Mouse (Mus musculus): ENCODE results near the gene Adm2.

DNA sequence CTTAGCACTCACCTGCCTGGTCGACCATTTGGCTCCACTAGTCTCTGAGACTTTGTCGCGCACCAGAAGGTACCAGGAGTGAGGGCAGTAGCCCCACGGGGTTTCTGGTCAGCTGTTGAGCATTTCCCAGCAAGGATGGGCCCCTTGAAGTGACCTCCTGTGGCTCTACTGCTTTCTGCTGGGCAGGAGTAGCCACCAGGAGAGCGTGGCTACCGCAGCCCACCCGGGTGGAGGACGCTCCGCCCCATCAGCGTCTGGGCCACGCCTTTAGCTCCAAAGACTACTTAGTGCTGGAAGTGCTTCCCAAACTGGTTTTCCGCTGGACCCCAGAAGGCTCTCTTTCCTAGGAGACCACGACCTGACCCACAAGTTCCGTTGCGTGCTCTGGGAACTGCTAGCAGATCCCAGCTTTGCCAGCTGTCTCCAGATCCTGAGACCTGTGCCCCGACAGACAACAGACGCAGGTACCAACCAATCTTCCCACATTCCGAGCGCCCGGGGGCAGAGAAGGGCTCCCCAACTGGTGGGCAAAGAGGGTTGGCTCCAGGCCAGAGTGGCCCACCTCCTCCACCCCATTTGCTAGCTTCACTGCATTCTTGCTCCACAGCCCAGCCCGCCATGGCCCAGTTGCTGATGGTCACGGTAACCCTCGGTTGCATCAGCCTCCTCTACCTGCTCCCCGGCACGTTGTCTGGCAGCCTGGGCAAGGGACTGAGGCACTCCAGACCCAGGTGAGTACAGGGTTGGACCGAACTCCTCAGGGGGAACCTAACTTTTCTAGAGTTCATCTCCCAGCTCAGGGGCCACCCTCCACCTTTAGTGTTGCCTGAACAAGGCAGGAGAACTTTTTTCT is at the start of gene Adm2:
- TF ChIP-seq CTCF (IDR thresholded peaks at IDR 0.05; ENCODE audit: low read depth, low read length) (no peak), GATA1 (IDR thresholded peaks at IDR 0.05; ENCODE audit: borderline replicate concordance, low read length) (no peak), GATA2 (IDR thresholded peaks at IDR 0.05; ENCODE audit: borderline replicate concordance, low read depth, low read length) (no peak)
